Mouse (Mus musculus): Measurements from ENCODE around the gene Rhof. TPM values are rescaled to one million over a fixed set of nuclear protein-coding genes. Genes with fewer than 3 reads are reported as not detected.

Rhof gene
- polyA plus RNA-seq (2017; shearing (Covaris generic)): 81.7 TPM

DNA sequence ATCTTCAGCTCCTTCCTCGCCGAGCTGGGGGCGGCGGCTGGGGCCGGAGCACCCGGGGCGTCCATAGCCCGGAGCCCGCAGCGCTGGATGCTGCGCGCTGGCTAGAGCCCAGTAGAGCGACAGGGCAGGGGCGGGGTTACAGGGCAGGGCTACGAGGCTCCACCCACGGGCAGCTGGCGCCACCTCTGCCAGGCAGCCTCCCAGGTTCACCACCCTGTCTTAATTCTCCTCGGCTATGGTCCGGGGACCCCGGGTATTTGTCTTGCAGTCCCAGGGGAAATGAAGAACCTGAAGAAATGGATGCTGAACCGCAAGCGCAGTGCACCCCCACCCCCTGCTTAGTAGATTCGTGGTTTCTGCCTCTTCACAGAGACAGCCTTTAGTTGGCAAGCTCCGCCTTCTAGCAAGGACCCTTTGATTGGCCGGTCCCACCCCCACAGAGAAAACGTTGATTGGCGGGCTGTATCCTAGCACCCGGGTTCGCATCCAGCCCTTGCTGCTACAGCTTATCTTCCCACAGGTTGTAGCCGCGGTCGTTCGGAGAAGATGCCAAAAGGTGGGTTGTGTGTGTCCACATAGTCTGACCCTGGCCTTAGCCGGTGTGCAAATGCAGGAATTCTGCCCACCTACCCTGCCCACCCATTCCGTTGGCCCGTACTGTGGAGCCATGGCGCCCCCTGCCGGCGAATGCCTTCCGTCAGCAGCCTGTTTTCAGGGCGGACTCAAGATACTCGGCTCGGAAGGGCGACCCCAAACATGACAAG is at the start of gene Rhof:
Gene Rhof, minus strand, starts transcription at position 385 of the 764 bp plus-strand sequence.

DNA sequence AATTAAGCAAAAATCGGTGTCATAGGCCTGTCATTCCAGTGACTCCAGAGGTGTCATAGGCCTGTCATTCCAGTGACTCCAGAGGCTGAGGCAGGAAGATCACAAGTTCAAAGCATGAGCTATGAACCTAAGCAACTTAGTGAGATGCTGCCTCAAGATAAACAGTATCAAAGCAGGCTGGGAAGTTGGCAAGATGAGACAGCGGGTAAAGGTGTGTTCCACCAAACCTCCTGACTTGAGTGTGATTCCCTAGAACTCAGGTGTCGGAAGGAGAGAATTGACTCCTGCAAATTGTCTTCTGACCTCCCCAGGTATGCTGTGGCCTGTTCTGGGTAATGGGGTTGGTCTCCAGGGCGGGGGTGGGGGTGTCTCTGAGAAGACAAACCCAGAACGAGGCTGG is 36.8 kb upstream of the Rhof start, which contains the start of gene Psmd9:
Gene Psmd9, plus strand, starts transcription at position 130 of the 400 bp plus-strand sequence.

DNA sequence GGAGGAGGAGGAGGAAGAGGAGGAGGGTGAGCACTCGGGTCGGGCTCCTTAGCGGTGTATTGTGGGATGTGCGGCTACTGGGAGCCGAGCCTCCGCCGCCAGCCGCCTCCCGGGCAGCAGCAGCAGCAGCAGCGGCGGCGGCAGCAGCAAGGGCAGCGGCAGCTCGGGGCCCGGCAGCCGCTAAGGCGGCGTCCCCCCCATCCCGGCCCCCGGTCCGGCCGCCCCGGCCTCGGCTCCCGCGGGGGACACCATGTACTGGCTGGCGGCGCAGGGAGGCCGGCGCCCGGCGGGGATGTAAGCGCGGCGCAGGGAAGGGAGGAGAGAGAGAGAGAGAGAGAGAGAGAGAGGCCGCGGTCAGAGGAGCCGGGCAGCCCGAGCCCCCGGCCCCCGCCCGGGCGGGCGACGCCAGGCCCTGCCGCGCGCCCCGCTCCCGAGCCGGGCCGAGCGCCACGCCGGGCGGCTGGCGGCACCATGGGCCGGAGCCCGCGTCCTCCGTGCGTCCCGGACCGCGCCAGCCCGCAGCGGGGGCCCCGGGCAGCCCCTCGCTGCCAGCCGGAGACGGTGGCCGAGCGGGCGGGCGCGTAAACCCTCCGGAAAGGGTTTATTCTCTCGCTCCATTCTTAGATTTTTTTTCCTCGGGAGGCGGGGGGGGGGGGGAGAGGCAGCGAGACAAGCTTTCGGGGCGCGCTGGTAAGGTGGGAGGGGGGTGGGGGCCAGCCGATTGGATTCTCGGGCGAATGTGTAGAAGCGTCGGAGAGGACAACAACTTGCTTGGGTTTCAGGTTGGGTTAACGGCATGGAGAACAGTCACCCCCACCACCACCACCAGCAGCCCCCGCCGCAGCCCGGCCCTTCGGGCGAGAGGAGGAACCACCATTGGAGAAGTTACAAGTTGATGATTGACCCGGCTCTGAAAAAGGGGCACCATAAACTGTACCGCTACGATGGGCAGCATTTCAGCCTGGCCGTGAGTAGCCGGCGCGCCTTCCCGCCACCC is 10.0 kb upstream of the Rhof start, which contains the start of gene Setd1b:
Gene Setd1b, plus strand, starts transcription at position 33 of the 997 bp plus-strand sequence.

DNA sequence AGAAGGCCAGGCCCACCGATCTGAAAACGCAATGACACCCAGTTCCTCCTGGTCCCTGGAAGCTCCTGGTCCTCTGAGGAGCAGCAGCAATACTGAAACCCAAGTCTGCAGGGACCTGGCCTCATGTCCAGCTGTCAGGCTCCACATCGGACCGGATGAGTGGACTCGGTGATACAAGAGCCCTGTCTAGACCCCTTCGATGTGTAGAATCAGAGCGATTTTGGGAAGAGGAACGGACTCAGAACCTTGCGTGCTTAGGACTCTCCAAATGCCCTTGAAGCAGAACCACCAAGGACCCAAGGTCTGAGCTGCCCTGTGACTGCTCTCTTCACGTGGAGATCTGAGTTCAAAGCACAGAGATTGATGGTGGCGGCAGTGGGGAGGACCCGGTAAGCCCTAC is 64.4 kb downstream of the Rhof start, which contains the start of gene Tmem120b:
Gene Tmem120b, plus strand, starts transcription at position 301 of the 400 bp plus-strand sequence.

Other genes with a start within 250 kb of the Rhof start
- 78.7 TPM for gene Kdm2b, start 142.9 kb downstream of the Rhof start, polyA plus RNA-seq (2017; shearing (Covaris generic))
- gene Orai1, start 117.6 kb downstream of the Rhof start, polyA plus RNA-seq (2017; shearing (Covaris generic)): 259 TPM
- gene Morn3, start 85.7 kb downstream of the Rhof start, polyA plus RNA-seq (2017; shearing (Covaris generic)): not detected
- gene Tmem120b, start 64.3 kb downstream of the Rhof start, polyA plus RNA-seq (2017; shearing (Covaris generic)): 13.2 TPM
- gene Setd1b, start 9.5 kb upstream of the Rhof start, polyA plus RNA-seq (2017; shearing (Covaris generic)): 12.1 TPM
- gene Psmd9, start 36.7 kb upstream of the Rhof start, polyA plus RNA-seq (2017; shearing (Covaris generic)): 47.3 TPM
- gene Hpd, start 50.0 kb upstream of the Rhof start, polyA plus RNA-seq (2017; shearing (Covaris generic)): not detected
- 1.1 TPM for gene Wdr66, start 119.4 kb upstream of the Rhof start, polyA plus RNA-seq (2017; shearing (Covaris generic))
- 5.7 TPM for gene Bcl7a, start 211.1 kb upstream of the Rhof start, polyA plus RNA-seq (2017; shearing (Covaris generic))